Mouse (Mus musculus) left cerebral cortex, postnatal 10 days (tissue): ENCODE data around the gene Itga6. TPM values are rescaled to one million over a fixed set of nuclear protein-coding genes. Genes with fewer than 3 reads are reported as not detected.
A peak's percentile ranks its signal among the peaks of the same experiment; 100 is the strongest.

ENCODE experiments used
- DNase-seq, 2 experiments: peaks; one replicate each; pipeline ENCODE4 v3.0.0; 2021 to 2022; ENCODE audit warnings: low spot score in 2 of 2, mixed read lengths in 1 of 2; ENCODE audit errors: extremely low spot score in 1 of 2
- intact Hi-C: fragments of 180-260 bp; cut with DNase I; formaldehyde crosslinking; loops from one replicate; pipeline ENCODE4 v1.15.1; 2025
- total RNA-seq, 2 experiments: library from RNA; stranded (reverse); gene quantifications; 2 replicates each; pipeline ENCODE4 v1.2.3; 2021

The Itga6 gene
- total RNA-seq, 2 experiments from 2014 or later: 23.2 to 29.1 TPM

- intact Hi-C loops: no loop called here
- DNase-seq: no peak
Measured at GRCm38 (mm10) chr2:71728796-71729195, 16.6 kb upstream of the Itga6 start.

GRCm38 (mm10) chr2:71730623-71731612 lies 14.5 kb upstream of the Itga6 start:
- no peak for DNase-seq

GRCm38 (mm10) chr2:71734792-71735392 lies 10.5 kb upstream of the Itga6 start:
- intact Hi-C loops: no loop called here
- DNase-seq: no peak

More at GRCm38 (mm10) chr2:71730623-71731612, 14.5 kb upstream of the Itga6 start:
- intact Hi-C loops: no loop called here

GRCm38 (mm10) chr2:71735541-71736159 lies 9.8 kb upstream of the Itga6 start:
- intact Hi-C loops: no loop called here
- DNase-seq: no peak

GRCm38 (mm10) chr2:71736213-71736612 lies 9.2 kb upstream of the Itga6 start:
- DNase-seq: no peak
- intact Hi-C loops: no loop called here

GRCm38 (mm10) chr2:71739173-71739860 lies 6.1 kb upstream of the Itga6 start:
- intact Hi-C loops: no loop called here
- no peak for DNase-seq

- intact Hi-C loops: no loop called here
- DNase-seq: no peak
Measured at GRCm38 (mm10) chr2:71742557-71742956, 2.9 kb upstream of the Itga6 start.

- intact Hi-C loops: no loop called here
- DNase-seq: no peak
Measured at GRCm38 (mm10) chr2:71743377-71743776, 2.0 kb upstream of the Itga6 start.

- no peak for DNase-seq
- intact Hi-C loops: no loop called here
Measured at GRCm38 (mm10) chr2:71744320-71744719, 1.1 kb upstream of the Itga6 start.

- intact Hi-C loops: no loop called here
- DNase-seq: peak; percentile 12 to 34
Measured at GRCm38 (mm10) chr2:71744861-71745507, 432 bp upstream of the Itga6 start.

GRCm38 (mm10) chr2:71748451-71748850 lies 3.0 kb downstream of the Itga6 start:
- intact Hi-C loops: no loop called here
- DNase-seq: no peak

- intact Hi-C loops: no loop called here
- no peak for DNase-seq
Measured at GRCm38 (mm10) chr2:71749367-71750086, 4.1 kb downstream of the Itga6 start.

GRCm38 (mm10) chr2:71750087-71750453 lies 4.7 kb downstream of the Itga6 start:
- DNase-seq: no peak
- intact Hi-C loops: no loop called here

- intact Hi-C loops: no loop called here
- DNase-seq: peak in 1 of 2 experiments; percentile 34
Measured at GRCm38 (mm10) chr2:71751336-71751735, 5.9 kb downstream of the Itga6 start.

- DNase-seq: no peak
- intact Hi-C loops: no loop called here
Measured at GRCm38 (mm10) chr2:71751863-71752262, 6.4 kb downstream of the Itga6 start.

- no peak for DNase-seq
- intact Hi-C loops: no loop called here
Measured at GRCm38 (mm10) chr2:71752383-71752782, 7.0 kb downstream of the Itga6 start.

GRCm38 (mm10) chr2:71753161-71753560 lies 7.7 kb downstream of the Itga6 start:
- intact Hi-C loops: no loop called here
- DNase-seq: no peak

GRCm38 (mm10) chr2:71755748-71756147 lies 10.3 kb downstream of the Itga6 start:
- DNase-seq: no peak
- intact Hi-C loops: no loop called here
